Mouse (Mus musculus): Measurements from ENCODE around the gene Prr5.
"Not testable (repeated sequence)": the region's sequence is repeated elsewhere in the genome, so short reads cannot be mapped to it uniquely, and the experiment has no call there.

Gene Prr5

DNA sequence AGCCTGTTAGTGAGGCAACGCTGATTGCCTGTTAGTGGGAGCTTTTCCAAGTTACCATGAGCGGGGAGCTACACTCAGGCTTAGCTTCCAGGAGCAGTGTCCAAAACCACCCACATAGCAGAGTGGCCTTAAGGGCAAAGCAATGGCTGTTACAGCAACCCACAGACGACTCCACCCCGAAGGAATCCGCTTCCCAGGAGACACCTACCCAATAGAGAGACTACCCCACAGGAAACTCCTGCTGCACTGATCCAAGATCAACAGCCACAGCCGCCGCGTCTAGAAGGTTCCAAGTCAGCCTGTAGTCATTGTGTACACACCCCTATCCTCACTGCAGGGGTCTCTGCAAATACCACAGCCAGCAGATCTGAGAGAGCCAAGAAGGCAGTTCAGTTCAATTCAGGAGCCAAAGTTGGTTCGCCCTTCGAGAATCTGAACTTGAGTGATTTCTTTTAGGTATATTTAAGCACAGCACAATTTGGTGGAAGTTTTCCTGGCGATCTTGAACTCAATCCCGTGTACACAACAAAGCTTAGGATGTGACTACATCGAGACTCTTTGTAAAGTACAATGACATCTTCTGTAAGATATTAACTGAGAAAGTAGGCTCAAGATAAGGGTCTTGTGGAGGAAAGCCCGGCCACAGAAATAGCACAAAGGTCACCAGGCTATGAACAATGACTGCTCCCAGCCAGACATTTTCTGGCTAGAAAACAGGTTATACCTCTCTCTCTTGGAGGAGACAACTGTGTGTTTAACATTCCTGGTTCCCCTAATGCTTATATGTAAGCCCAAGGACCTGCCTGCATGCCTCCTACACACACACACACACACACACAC, 43.4 kb downstream of the Prr5 start:
- DNase-seq (ENCODE audit: low read depth, low spot score) = no peak

DNA sequence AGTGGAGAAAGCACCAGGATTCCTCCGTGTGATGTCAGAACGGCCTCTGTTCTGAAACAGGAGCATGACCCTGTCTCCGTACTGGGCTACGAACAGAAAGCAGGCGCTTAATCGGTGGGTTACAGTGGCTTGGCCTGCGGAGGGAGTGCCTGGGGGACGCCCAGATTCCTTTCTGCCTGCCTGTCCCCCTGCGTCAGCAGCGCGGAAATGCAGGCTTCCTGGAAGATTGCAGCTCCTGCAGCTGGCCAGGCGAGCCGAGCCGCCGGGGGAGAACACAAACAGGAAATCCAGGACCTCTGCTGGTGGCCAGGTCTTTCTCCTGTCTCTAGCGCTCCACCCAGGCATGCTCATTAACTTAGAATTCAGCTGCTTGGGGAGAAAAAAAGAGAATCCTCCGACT, 45.3 kb downstream of the Prr5 start:
- DNase-seq (ENCODE audit: low read depth, low spot score) = no peak

DNA sequence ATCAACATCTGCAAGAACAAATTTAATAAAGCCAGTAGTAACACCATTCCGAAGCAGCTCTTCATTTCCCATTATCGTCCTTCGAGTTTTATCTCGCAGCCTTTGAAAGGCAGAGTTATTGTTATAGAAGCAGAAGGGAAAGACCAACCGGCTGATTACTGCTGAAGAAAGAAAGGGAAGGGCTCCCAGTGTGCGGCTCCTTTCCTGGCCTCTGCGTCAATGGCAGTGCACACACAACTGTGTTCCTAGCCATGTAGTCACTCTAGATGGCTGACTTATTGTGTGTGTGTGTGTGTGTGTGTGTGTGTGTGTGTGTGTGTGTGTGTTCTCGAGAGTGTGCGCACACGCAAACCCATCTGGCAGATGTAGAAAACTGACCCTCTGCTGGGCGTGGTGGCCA, 45.7 kb downstream of the Prr5 start:
- no peak for DNase-seq (ENCODE audit: low read depth, low spot score)

DNA sequence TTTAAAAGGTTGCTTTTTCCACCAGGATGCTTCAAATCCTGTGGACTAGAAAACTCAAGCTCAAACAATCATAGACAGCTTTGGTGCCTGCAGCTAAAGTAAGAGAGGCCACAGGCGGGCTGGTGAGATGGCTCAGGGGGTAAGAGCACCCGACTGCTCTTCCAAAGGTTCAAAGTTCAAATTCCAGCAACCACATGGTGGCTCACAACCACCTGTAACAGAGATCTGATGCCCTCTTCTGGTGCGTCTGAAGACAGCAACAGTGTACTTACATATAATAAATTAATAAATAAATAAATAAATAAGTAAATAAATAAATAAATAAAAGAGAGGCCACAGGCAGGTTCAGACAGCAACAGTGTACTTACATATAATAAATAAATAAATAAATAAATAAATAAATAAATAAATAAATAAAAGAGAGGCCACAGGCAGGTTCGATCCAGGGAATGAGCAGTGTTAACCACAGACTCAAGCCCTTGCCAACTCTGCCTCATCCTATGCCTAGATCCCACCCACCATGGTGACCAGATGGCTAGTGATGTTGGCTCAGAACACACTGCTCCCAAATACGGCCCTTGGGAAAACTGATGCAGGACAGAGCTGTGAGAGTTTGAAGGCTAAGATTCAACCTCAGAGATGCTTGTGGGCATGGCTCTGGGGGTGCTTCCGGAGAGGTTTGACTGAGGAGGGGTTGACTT, 48.3 kb downstream of the Prr5 start:
- DNase-seq (ENCODE audit: low read depth, low spot score) = not testable (repeated sequence)

DNA sequence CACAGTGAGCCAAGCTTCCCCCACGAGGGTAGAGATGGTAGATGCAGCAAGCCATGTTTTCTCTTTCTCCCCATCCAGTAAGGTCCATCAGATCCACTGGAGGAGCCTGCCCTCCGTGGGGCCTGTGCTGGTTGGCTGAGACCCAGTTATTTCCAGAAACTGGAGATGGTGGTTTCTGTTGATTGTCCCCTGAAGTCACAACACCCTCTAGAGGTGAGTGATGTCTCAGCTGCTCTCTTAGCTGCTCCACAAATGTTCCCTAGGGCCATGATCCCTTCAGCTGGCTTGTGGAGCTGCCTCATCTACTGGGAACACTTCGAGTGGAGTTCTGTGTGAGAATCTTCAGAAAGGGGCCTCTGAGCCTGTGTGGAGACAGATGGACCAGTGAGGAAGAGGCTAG, 49.4 kb downstream of the Prr5 start:
- DNase-seq (ENCODE audit: low read depth, low spot score) = no peak

DNA sequence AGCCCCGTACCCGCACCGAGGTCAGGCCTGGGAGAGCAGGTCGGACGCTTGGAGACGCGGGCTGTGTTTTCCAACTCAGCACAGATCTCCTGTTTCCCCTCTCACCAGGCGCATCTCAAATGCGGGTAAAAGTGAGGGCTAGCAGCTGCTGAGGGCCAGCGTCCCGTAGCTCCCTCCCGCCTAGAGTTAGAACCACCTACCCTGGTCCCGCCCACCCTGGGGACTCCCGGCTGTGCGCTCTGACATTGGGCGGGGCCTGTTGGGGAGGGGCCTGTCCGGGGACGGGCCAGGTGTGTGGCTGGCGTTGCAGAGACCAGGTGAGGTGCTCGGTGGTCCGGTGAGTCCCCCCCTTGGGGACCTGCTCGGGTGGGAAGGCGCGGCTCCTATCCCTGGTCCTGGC, 50.4 kb downstream of the Prr5 start, which contains the start of gene Arhgap8:
Gene Arhgap8, plus strand, starts transcription at position 262 of the 400 bp plus-strand sequence.
- no peak for DNase-seq (ENCODE audit: low read depth, low spot score)

DNA sequence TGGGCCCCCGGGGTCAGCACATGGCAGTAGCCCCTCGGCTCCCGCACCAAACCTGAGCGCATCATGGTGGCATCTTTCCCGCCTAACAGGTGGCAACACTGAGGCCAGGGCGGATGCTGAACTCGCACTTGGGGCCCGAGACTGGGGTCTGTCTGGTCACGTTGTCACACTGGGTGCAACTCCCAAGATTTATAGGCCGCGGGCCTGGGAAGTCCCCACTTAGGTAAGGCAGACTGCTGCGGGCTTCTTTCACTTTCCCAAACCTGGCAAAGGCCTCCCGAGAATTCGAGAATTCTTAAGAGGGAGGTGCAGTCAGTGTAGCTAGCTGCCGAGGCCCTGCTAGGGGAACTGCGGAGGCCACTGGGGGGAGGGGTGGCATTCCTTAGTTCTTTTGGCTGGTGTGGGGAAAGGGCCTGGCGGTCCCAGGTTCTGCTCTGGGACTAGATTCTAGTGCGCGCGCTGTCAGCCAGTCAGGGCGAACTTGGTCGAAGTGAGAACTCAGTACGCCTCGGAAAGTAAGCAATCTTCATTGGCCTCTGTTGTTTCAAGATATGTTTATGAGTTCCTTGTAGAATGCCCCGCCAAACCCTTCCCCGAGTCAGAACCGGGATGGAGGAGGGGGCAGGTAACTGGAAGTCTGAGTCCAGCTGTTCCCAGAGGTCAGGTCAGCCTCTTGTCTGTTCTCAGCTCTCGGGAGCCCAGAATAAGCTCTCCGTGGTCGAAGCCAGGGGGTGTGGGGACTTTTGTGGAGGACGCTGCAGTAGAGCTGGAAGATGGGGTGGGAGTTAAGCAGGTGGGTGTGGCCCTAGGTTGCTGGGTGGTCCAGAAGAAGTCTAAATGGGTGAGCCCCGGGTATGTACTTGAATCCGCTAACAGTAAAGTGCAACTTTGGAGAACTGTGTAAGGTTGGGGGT, 51.1 kb downstream of the Prr5 start:
- no peak for DNase-seq (ENCODE audit: low read depth, low spot score)

DNA sequence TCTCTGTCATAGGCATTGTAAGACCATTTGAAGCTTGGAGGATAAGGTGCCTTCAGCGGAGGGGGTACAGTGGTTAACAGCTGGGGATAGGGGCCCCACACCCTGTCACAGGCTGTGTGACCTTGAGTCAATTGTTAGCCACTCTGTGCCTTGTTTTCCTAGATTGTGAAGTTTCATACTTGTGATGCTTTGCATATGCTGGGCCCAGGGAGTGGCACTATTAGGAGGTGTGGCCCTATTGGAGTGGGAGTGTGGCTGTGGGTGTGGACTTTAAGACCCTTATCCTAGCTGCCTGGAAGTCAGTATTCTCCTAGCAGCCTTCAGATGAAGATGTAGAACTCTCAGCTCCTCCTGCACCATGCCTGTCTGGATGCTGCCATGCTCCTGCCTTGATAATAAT, 54.2 kb downstream of the Prr5 start:
- not testable (repeated sequence) for DNase-seq (ENCODE audit: low read depth, low spot score)

DNA sequence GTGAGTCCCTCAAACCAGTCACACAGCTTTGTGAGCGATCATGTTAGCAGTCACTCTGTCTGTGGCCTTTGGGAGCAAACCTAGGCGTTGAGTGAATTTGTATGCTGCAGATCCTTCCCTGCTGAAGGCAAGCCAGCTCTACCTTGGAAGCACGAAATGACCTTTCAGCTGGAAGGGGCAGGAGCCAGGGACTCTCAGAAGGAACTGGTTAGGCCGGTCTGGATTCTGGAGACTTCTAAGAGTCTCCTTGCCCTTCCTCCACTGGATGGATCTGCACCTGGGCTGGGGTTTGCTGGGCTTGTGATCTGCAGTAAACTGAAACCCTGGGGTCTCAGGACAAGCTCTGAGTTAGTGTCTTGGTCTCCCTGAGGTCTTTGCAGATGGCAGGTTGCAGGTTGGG, 54.8 kb downstream of the Prr5 start:
- DNase-seq (ENCODE audit: low read depth, low spot score) = no peak

DNA sequence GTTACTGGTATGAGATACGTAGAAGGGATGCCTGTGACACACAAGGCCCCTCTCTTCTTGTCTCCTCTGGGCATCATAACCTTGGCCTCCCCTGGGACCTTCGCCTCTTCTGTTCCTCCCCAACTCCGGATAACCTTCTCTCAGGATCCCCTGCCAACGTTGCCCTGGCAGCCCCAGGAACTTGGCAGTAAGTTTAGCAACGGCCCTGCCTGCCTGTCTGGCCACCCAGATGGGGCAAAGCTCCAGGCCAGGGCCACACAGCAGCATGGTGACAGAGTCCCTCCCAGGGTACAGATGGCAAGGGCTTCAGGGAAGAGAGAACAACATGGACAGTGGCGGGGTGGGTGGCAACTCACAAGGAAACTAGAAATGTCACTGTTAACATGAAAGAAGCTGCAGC, 60.3 kb downstream of the Prr5 start:
- DNase-seq (ENCODE audit: low read depth, low spot score) = no peak

DNA sequence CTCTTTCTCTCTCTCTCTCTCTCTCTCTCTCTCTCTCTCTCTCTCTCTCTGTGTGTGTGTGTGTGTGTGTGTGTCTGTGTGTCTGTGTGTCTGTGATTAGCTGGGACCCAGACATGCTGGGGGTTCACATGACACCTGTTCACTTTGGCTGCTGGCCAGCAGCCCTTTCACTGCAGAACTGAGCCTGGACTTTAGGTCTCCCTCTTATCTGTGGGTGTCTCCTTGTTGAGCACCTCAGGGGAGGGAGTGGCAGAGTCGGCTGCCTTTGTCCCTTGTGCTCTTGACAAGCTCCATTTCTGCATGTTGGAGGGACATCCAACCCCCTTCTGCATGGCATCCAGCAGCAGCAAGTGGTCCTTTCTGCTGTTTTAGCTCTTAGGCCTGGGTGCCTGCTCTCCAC, 61.5 kb downstream of the Prr5 start:
- no peak for DNase-seq (ENCODE audit: low read depth, low spot score)

DNA sequence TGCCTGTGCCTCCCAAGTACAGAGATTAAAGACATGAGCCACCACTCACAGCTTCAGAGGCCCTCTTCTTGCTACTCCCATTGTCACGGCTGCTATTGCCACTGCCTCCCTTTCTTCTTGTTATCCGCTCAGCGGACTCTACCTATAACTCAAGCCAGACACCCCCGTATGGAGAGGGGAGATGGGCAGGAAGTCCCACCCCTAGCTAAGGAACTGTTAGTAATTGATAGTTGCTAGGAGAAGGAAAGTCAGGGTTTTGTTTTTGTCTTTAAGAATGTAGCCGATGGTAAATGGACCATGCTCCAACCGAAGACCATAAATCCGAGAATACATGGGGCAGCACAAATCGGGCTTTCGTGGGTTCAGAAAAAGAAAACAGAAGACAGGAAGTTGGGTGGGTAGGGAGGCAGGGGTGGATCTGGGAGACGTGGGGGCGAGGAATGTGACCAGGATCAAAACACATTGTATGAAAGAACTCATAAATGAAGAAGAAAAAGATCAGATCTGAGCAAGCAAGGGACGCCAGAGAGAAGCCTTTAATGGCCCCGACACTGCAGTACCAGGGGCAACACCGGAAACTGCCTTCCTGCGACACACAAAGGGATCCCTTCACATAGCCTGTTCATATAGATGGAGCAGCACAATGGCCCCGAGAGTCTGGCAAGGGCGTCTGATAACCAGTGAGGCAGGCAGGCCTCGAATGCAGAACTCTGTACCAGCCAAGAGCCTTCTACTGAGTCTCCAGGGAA, 62.4 kb downstream of the Prr5 start:
- DNase-seq (ENCODE audit: low read depth, low spot score) = no peak

DNA sequence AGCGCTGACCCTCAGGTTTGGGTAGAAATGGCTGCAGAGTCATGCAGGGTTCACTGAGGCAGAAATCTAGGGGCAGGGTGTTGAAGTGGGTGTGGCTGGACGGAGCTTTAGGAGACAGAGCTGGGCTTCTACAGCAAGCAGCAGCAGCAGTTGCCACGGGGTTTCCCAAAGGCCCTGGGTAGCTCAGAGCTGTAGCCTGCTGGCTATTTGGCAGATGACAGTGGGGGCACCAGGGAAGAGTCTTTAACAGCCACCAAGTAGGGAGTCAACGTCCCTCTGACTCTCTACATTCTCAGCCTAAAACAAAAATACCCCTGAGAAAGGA, 63.0 kb downstream of the Prr5 start:
- DNase-seq (ENCODE audit: low read depth, low spot score) = no peak

DNA sequence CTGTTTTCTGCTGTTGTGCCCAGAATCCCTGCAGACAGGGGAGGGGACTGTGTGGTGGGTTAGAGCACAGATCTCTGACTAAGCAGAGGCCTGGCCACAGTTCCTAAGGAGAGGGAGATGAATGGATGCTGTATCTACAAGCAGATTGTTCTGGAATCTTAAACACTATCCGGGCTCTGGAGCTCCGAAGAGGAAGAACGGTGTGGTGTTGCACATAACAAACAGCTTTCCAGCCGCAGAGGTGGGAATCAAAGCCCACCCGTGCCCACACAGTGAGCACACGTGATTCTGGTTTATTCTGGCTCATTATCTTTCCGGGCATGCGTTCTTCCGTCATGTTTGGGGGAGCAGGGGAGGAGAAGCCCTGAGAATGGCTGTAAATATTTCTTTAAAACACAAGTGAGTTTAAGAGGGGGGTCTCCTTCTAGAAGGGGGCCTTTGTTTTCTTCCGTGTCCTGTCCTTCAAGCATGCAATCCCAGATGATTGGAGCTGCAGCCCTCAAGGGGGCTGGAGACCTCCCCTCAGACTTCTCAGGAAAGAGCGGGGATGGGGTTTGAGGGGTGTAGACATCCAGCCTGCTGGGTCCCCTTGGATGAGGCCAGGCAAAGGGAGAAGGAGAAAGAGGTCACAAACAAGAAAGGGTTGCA, 67.0 kb downstream of the Prr5 start:
- no peak for DNase-seq (ENCODE audit: low read depth, low spot score)

DNA sequence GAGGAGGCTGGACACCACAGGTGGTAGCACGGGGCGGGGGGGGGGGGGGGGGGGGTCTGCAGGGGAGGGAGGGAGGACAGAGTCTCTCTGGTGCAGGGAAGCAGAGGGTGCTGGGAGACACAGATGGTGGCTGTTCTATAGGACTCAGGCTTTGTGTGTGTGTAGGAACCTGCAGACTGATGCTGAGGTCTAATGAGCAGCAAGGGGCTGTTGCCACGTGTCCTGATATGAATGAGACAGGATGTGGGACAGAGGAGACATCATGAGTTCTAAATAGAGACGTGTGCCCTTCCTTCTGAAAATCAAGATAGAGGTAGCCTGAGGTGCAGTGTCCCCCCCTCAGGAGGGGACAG, 67.5 kb downstream of the Prr5 start:
- no peak for DNase-seq (ENCODE audit: low read depth, low spot score)

DNA sequence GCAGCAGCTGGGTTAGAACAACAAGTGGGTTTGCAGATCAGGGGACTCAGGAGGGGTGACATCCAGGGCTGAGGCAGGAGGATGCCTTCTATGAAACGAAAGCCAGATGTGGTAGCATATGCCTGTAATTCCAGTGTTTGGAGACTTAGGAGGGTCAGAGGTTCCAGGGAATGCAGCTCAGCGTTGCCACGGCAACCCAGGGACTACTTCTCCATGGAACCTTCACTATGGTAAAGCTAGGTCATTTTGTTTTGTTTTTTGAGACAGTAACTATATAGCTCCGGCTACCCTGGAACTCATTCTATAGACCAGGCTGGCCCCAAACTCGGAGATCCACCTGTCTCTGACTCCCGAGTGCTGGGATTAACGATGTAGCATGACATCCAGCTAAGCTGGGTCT, 68.8 kb downstream of the Prr5 start:
- DNase-seq (ENCODE audit: low read depth, low spot score) = no peak

DNA sequence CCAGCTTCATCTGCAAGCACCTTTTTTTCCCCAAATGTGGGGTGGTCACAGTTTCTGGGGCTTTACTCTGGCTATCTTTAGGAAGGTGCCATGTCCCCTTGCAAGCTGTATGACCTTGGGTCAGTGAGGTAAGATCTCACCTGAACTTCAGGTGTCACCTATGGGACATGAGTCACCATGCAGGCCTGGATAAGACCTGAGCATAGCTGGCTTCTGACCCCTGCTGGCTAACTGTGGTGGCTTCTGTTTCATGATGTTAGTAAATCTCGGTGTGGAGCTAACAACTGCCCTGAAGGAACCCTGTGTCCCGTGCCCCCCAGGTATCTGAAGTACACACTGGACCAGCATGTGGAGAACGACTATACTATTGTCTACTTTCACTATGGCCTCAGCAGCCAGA, 72.2 kb downstream of the Prr5 start:
- no peak for DNase-seq (ENCODE audit: low read depth, low spot score)

DNA sequence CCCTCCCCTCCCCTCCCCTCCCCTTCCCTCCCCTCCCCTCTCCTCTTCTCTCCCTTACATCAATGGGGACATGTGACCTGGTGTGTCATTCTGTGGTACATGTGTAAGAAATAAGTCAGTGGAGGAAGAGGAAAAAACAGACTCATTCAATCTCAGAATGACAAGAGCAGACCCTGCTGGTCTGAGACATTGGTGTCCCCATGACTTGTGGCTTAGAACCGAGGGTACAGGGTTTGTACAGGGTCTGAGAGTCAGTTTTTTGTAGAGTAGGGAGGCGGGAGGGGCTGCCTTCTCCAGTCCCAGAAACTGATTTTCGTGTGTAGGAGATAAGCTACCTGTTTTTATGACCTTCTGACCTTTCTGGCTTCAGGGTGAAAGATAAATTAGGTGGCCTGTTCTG, 73.9 kb downstream of the Prr5 start:
- no peak for DNase-seq (ENCODE audit: low read depth, low spot score)

DNA sequence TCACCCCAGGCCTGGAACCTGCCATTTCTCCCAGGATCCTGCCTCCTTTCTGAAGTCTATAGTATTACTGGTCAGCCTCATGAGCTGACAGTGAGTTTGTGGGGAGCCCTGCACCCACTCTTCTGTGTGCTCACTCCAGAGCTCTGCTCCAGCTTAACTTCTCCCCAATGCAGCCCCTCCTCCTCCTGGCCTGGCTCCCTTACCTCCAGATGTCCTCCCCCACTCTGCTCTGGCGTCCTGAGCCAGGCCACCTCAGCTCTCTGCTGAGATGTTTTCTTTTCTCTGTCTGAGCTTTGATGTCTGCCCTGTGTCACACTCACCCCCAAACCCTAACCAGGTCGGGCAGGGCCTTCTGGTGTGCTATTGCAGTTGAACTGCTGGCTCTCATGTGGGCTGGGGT, 74.9 kb downstream of the Prr5 start:
- DNase-seq (ENCODE audit: low read depth, low spot score) = no peak

DNA sequence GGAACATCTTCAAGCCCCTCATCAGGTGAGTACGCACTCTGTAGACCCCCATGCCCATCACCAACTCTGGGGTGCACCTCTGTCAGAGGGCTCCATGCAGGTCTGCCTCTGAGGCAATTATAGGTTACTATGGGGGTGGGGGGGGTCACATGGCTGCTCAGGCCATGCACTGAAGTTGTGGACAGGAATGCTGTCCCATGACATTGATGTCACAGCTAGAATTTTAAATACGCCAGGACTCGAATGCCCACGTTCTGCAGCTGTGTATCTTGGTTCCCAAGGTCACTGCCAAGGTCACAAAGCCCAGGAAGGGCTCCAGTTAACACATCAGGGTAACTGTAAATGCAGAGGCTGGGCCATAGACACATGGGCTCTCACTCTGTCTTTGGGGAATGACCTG, 76.4 kb downstream of the Prr5 start:
- no peak for DNase-seq (ENCODE audit: low read depth, low spot score)

All from retina, adult 2 months (tissue).